Mouse (Mus musculus) naive thymus-derived CD4-positive, alpha-beta T cell, adult 2 months (primary cell): ENCODE measurements around the gene Ear1.
"Not testable (repeated sequence)": the region's sequence is repeated elsewhere in the genome, so short reads cannot be mapped to it uniquely, and the experiment has no call there.

Experiments
- DNase-seq: peaks from one replicate; pipeline ENCODE4 v3.0.0-alpha.2; 2011; ENCODE audit warnings: low read depth

Ear1 gene

DNA sequence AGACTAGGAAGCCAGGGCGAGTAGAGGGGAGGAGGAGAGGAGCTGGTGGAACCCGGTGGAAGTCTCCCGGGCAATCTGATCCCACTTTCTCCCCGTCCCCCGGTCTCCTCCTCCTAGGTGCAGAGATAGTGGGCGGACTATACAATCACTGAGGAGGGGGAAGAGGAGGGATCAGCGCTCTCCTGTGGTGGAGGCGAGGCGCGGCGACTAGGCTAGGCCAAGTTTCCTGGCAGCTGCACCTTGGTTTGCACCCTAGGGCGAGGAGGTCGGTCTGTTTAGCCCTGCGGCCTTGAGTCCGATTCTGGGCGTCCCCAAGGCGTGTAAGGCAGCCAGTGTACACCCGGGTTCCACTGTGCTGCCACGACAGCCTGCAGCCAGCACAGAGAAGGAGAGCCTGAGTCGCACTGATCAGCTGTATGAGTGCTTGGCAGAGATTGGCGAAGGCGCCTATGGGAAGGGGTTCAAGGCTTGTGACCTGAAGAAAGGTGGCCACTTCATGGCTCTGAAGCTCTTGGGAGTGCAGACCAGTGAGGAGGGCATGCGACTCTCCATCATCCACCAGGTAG lies 78.3 kb downstream of the Ear1 start:
- not testable (repeated sequence) for DNase-seq

DNA sequence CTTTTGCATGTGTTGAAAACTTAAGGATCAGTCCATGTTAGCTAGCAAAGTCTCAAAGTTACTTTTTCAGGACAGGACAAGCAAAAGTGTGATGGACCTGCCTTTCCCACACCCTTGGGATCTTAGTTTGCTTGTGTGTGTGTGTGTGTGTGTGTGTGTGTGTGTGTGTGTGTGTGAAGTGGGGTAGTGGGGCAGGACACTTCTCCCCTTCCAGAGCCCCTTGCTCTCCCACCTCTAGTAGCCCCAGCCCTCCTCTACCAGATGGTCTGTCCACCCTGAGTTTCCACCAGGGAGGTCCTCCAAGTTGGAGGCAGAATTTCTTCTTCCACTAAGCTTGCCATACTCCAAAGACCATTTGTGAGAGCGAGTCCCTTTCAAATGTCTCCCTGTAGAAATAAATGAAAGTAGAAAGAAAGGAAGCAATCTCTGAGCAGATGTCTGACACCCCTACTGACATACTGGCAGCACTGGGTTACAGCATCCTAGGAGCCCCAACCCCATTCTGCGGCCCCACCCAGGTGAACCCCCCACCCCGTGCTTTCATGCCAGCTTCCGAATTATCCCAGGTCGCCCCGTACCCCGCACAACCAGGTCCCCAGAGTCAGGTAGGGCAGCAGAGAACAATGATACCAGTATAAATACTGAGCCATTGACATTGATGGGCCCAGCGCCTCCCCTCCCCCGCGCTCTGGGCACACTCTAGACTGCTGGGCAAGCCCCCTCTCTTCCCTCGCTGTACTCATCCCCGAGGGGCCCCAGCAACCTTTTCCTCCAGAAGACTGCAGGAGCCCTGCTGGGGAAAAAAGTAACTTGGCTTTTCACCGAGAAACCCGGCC lies 79.0 kb downstream of the Ear1 start:
- DNase-seq: no peak

DNA sequence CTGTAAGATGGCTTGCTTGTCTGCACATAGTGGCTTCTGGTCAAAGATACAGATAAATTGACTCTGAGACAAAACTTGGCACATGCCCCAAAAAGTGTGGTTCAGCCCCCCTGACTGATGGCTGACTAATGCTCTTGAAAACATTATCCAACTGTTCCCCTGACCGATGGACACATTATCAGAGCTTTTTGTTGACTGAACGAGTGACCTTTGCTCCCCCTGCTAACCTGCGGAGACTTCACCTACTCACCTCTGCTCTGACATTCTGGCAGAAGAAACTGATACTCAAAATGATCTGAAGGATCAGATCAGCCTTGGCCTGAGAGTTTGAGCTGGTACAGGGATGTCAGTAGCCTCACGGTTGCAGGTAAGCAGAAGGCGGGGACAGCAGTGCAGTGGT lies 81.5 kb downstream of the Ear1 start:
- DNase-seq: not testable (repeated sequence)

DNA sequence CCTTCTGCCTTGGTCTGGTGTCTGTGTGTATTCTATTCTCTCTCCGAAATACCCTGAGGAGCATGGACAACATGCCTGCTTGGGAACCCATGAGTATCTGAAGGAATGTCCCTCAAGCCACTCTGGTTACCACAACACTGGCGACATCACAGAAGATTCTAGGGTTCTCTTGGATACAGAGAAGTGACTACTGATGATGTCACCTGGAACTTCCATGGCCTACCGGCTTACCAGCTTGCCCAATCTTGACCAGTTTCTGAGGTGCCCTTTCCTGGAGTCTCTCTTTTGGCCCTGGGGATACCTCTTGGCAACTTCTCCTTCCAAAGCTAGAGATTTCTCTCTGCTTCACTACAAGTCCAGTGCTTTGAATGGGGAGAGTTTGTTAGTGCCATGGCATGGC lies 90.7 kb downstream of the Ear1 start, which contains the start of gene Gm8180:
Gm8180 (minus strand) TSS at position 101 of the 400 bp plus-strand sequence.
- DNase-seq: not testable (repeated sequence)
